Mouse (Mus musculus) liver, embryonic 15.5 days (tissue): ENCODE results near the gene Fgfr2. TPM values are rescaled to one million over a fixed set of nuclear protein-coding genes. Genes with fewer than 3 reads are reported as not detected.

ENCODE experiments used
- ATAC-seq: fragments of 200-750 bp; cut with Nextera tagmentation; 2 replicates; pipeline ENCODE4 v1.8.0; 2017; ENCODE audit warnings: moderate number of reproducible peaks, mild to moderate bottlenecking, moderate library complexity; ENCODE audit not compliant: insufficient read depth
- H3K27ac ChIP-seq: fragments of 300-500 bp; sonication (generic); replicated peaks from 2 replicates; pipeline ENCODE4 v1.5.1; 2015; ENCODE audit warnings: mild to moderate bottlenecking, inconsistent platforms
- H3K27me3 ChIP-seq: fragments of 300-500 bp; sonication (generic); 2 replicates; pipeline ENCODE4 v1.6.1; 2015; ENCODE audit warnings: mild to moderate bottlenecking, inconsistent platforms
- H3K36me3 ChIP-seq: fragments of 300-500 bp; sonication (generic); replicated peaks from 2 replicates; pipeline ENCODE4 v1.6.1; 2015; ENCODE audit warnings: moderate library complexity, mild to moderate bottlenecking, inconsistent platforms
- H3K4me1 ChIP-seq: fragments of 300-500 bp; sonication (generic); replicated peaks from 2 replicates; pipeline ENCODE4 v1.6.1; 2015; ENCODE audit warnings: inconsistent platforms
- H3K4me2 ChIP-seq: fragments of 300-500 bp; sonication (generic); 2 replicates; pipeline ENCODE4 v1.6.1; 2015; ENCODE audit warnings: moderate library complexity, mild to moderate bottlenecking, inconsistent platforms
- H3K4me3 ChIP-seq: fragments of 300-500 bp; sonication (generic); replicated peaks from 2 replicates; pipeline ENCODE4 v1.5.1; 2015; ENCODE audit warnings: mild to moderate bottlenecking, inconsistent platforms
- H3K9ac ChIP-seq: fragments of 300-500 bp; sonication (generic); 2 replicates; pipeline ENCODE4 v1.6.1; 2015; ENCODE audit warnings: moderate library complexity, mild to moderate bottlenecking, inconsistent platforms
- H3K9me3 ChIP-seq: fragments of 300-500 bp; sonication (generic); replicated peaks from 2 replicates; pipeline ENCODE4 v1.6.1; 2016; ENCODE audit warnings: inconsistent platforms
- WGBS: fragments of 180-500 bp; shearing (Covaris S2); methylation state at CpG from one replicate; pipeline ENCODE4 v1.1.7; 2015; ENCODE audit warnings: mixed read lengths; ENCODE audit not compliant: insufficient replicate concordance; 5-methylcytosine and 5-hydroxymethylcytosine counted together
- polyA plus RNA-seq: library from polyadenylated mRNA; unstranded; fragments of >200 nt; fragmentation: Nextera tagmentation; extraction: Ambion mirVana; gene quantifications from 2 replicates; pipeline ENCODE4 v1.2.1, GENCODE M21; 2015

Fgfr2 gene
- polyA plus RNA-seq, 1 experiment from 2014 or later, result 10.5 TPM

DNA sequence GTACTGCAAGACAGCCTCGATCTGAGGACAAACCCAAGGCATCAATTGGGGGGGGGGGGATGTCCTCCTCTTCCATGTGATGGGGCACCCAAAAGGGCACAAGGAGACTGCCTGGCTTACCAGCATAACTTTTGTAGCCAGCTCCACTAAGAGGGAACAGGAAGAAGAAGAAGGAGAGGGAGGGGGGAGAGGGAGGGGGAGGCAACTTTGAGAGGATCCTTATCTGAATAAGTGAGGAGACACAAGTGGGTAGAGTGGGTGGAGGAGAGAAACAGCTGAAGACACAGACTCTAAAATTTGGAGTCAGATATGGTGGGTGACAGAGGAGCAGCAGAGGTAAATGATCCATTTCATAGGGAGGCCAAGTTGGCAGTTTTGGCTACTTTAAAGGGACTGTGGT lies 2562.2 kb downstream of the Fgfr2 start:
- Histone ChIP-seq H3K9ac (no peak overlapping the region), H3K27me3 (no peaks in the 10 kb centered on the region), H3K27ac (no peak overlapping the region), H3K36me3 (no peaks in the 10 kb centered on the region), H3K4me3 (no peak overlapping the region), H3K9me3 (no peaks in the 10 kb centered on the region), H3K4me2 (no peak overlapping the region), H3K4me1 (peaks cover 7% of the 10 kb centered on the region; the same call in 1 of the 2 replicates)
- peak; percentile 34; the same call in 1 of the 2 replicates for ATAC-seq
- WGBS, result 41% methylated on average over 1 of the region's 1 CpGs

DNA sequence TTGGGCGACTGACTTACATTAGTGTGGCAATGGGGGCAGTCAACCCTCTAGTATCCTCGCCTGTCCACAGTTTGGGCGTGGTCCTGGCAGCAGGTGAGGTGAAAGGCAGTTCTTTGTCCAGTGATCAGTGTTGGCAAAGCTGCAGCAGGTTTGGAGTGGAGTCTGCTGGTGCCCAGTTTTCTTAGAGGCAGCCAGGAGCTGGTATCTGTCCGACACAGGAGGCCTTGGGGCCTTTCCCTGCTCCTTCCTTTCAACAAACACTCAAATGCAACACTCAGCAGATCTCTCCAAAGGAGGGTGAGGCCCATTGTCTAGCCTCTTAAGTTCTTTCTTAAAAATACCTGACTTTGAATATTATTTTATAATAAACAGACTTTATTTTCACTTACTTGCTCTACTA lies 2564.6 kb downstream of the Fgfr2 start:
- peaks cover 4% of the 10 kb centered on the region; the same call in 1 of the 2 replicates for H3K4me1 ChIP-seq
- no peak overlapping the region for H3K4me2 ChIP-seq
- H3K27me3 ChIP-seq, result peaks cover 11% of the 10 kb centered on the region
- ATAC-seq, result no peak
- 51% methylated on average over 4 of the region's 4 CpGs for WGBS
- no peak overlapping the region for H3K4me3 ChIP-seq
- no peaks in the 10 kb centered on the region for H3K36me3 ChIP-seq
- no peaks in the 10 kb centered on the region for H3K9me3 ChIP-seq
- H3K9ac ChIP-seq, result no peak overlapping the region
- no peak overlapping the region for H3K27ac ChIP-seq

DNA sequence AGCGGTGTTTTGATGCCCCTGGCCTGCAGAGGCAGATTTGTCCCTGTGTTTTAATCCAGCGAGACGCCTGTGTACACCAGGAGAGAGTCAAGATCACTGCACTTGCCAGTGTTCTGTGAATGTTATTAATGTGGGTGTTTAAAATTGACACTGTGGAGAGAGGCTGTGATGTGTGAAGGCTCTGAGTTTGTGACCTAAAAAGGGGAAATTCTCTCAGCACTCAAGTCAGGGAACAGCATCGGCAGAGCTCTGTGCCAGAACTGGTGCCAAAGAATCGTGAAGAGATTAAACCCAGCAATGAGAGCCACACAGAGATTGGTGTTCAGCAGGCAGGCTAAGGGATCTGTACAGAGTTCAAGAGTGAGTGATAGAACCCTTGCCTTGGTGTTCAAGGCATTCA lies 2567.6 kb downstream of the Fgfr2 start:
- H3K4me3 ChIP-seq, result no peak overlapping the region
- no peak overlapping the region for H3K27ac ChIP-seq
- peaks cover 22% of the 10 kb centered on the region for H3K27me3 ChIP-seq
- WGBS, result 68% methylated on average over 5 of the region's 5 CpGs
- H3K9me3 ChIP-seq, result no peaks in the 10 kb centered on the region
- ATAC-seq, result no peak
- H3K9ac ChIP-seq, result no peak overlapping the region
- no peak overlapping the region for H3K4me2 ChIP-seq
- no peaks in the 10 kb centered on the region; the same call in 1 of the 2 replicates for H3K4me1 ChIP-seq
- H3K36me3 ChIP-seq, result no peaks in the 10 kb centered on the region

DNA sequence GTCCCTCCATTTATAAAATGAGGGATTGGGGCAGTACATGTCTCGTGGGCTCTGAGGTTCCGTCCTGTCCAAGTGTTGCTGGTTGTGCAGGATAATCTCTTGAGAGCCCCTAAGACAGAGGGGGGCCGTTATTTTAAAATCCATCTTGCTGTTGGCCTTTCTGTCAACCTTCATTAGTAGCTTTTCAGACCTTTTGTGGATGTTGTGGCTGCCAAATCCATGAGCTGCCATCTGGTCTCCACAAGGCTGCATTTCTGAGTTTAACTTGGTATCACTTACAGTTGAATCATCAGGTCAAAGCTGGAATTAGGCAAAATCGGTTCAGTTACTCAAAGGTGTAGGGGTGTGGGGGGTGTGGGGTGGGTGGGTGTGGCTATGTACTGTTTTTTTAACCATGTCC lies 2569.8 kb downstream of the Fgfr2 start:
- H3K4me2 ChIP-seq, result no peak overlapping the region
- peaks cover 22% of the 10 kb centered on the region for H3K27me3 ChIP-seq
- H3K27ac ChIP-seq, result no peak overlapping the region
- H3K4me1 ChIP-seq, result no peaks in the 10 kb centered on the region
- 50% methylated on average over 4 of the region's 4 CpGs for WGBS
- H3K4me3 ChIP-seq, result no peak overlapping the region
- H3K36me3 ChIP-seq, result no peaks in the 10 kb centered on the region
- no peaks in the 10 kb centered on the region for H3K9me3 ChIP-seq
- ATAC-seq, result no peak
- no peak overlapping the region for H3K9ac ChIP-seq

DNA sequence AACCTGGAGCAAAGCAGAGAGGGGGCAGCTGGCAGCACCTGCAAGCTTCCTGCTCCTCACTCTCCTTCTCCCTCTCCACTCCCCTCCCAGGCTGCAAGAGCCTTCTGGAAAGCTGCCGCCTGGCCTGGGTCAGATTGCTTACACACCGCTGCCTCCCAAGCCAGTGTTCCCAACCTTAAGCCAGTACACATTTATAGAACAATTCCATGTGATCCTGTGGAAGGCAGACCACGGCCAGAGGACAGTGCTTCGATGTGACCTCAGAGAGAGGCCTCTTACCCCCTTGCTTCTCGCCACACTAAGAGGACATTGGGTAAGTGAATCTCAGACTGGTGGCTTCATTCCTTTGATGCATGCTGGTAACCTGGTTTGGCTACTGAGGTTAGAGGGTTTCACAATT lies 2570.4 kb downstream of the Fgfr2 start:
- 54% methylated on average over 5 of the region's 5 CpGs for WGBS
- no peak overlapping the region for H3K27ac ChIP-seq

DNA sequence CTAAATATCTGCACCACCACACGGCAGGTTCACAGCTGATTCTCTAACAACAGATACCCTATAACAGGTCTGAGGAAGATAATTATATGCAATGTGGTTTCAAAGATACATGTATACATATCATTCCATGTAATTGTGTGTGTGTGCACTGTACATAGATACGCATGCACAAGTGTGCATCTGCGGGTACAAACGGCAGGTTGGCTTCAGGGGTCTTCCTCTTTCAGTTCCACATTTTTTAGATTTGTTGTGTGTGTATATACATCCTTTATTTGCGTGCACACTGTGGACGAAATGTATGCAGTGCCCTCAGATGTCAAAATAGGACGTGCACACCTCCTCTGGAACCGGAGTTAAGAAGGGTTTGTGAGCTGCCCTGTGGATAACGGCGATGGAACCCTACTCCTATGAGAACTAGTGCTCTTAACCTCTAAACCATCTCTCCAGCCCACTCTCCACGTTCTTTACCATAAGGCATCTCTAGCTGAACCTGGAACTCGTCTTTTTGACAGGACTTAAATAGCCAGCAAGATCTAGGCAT lies 2575.4 kb downstream of the Fgfr2 start:
- peak overlapping the region; percentile 97 for H3K4me3 ChIP-seq
- ATAC-seq, result no peak
- H3K4me2 ChIP-seq, result peak overlapping the region; percentile 76
- H3K9me3 ChIP-seq, result no peaks in the 10 kb centered on the region
- WGBS, result 60% methylated on average over 12 of the region's 12 CpGs
- H3K4me1 ChIP-seq, result peaks cover 31% of the 10 kb centered on the region
- 0 out of 2 replicates have a peak, but pooled peaks cover 9% of the 10 kb centered on the region for H3K27me3 ChIP-seq
- no peak overlapping the region for H3K27ac ChIP-seq
- peaks cover 29% of the 10 kb centered on the region for H3K36me3 ChIP-seq
- no peak overlapping the region; the same call in 1 of the 2 replicates for H3K9ac ChIP-seq

More for the DNA sequence above, 2570.4 kb downstream of the Fgfr2 start:
- no peaks in the 10 kb centered on the region for H3K36me3 ChIP-seq
- no peaks in the 10 kb centered on the region for H3K9me3 ChIP-seq
- peaks cover 22% of the 10 kb centered on the region for H3K27me3 ChIP-seq
- no peak overlapping the region for H3K4me3 ChIP-seq
- H3K4me1 ChIP-seq, result peaks cover 2% of the 10 kb centered on the region
- no peak for ATAC-seq
- H3K9ac ChIP-seq, result no peak overlapping the region
- H3K4me2 ChIP-seq, result no peak overlapping the region

DNA sequence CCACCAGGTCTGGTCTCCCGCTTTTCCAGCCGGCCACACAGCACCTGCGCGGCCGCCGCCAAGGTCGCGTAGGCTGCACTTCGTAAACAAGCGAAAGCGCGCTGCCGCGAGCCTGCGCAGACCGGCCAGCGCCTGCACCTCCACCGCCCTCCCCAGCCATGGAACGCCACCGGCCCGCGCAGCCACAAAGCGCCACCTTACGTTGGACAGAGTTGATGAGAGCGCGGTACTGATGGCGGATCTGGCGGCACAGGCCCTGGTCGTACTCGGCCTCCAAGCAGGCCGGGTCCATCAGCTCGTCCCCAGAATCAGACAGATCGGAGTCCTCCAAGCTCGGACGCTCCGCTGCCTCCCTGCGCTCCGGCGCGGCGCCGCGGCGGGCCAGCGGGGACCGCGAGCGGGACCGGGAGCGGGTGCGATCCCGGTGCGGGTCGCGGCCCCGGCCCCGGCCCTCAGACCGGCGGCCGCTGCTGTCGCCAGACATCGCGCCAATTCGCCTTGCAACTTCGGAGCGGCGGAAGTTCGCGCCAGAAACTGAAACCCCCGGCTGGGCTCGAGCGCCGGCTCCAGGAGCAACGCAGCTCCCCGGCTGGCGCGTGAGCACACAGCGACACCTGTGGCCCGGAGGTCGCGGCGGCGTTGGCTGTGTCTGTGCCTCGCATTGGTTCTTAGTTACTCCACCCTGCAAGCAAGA lies 2576.2 kb downstream of the Fgfr2 start:
- Histone ChIP-seq H3K4me2 (peak overlapping the region; percentile 76), H3K9ac (peak overlapping the region; percentile 93), H3K4me3 (peak overlapping the region; percentile 97), H3K36me3 (peaks cover 37% of the 10 kb centered on the region), H3K9me3 (no peaks in the 10 kb centered on the region), H3K27me3 (0 out of 2 replicates have a peak, but pooled peaks cover under 1% of the 10 kb centered on the region), H3K27ac (peak overlapping the region; percentile 99), H3K4me1 (peaks cover 31% of the 10 kb centered on the region)
- under 1% methylated on average over 84 of the region's 84 CpGs for WGBS
- peak; percentile 96 for ATAC-seq

DNA sequence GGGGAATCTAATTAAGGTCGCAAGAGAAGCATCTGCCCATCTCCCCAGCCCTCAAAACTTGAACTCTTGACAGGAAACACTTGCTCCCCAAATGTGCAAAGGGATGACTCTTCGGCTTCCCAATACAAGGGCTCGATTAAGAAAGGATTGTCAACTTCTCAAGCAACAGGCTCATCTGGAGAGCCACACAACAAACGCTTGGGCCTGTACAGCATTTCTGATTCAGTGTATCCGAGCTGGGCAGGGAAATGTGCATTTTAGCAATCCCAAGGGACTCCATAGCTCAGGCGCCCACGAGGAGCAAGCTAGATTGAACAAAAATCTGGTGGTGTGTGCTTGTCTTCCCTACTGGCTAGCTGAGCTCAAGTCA lies 2576.7 kb downstream of the Fgfr2 start:
- Histone ChIP-seq H3K4me1 (peaks cover 31% of the 10 kb centered on the region), H3K9me3 (no peaks in the 10 kb centered on the region), H3K9ac (peak overlapping the region; percentile 93), H3K36me3 (peaks cover 42% of the 10 kb centered on the region), H3K27ac (peak overlapping the region; percentile 99), H3K4me3 (peak overlapping the region; percentile 97), H3K27me3 (no peaks in the 10 kb centered on the region), H3K4me2 (peak overlapping the region; percentile 76)
- peak; percentile 10 for ATAC-seq
- WGBS, result 2% methylated on average over 7 of the region's 7 CpGs

DNA sequence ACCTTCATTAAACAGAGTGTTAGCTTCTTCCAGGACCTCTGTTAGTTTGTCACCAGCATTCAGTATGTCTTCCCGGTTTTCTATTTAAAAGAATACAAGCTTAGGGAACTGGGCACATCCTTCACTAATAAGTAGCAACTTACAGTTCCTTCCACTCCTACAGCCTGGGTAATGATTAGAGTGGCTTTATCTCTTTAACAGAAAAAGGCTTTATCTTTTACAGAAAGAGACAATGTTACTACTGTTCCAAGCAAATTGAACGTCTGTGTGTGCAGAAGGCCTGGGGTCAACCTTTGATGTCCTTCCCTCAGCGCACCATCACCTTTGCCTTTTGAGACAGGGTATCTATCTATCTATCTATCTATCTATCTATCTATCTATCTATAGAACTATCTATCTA lies 2577.3 kb downstream of the Fgfr2 start:
- peak overlapping the region; percentile 93 for H3K9ac ChIP-seq
- H3K4me3 ChIP-seq, result peak overlapping the region; percentile 97
- peak overlapping the region; percentile 99 for H3K27ac ChIP-seq
- 27% methylated on average over 3 of the region's 3 CpGs for WGBS
- no peaks in the 10 kb centered on the region for H3K9me3 ChIP-seq
- H3K36me3 ChIP-seq, result peaks cover 46% of the 10 kb centered on the region
- no peaks in the 10 kb centered on the region for H3K27me3 ChIP-seq
- no peak for ATAC-seq
- peaks cover 31% of the 10 kb centered on the region for H3K4me1 ChIP-seq
- peak overlapping the region; percentile 76 for H3K4me2 ChIP-seq

DNA sequence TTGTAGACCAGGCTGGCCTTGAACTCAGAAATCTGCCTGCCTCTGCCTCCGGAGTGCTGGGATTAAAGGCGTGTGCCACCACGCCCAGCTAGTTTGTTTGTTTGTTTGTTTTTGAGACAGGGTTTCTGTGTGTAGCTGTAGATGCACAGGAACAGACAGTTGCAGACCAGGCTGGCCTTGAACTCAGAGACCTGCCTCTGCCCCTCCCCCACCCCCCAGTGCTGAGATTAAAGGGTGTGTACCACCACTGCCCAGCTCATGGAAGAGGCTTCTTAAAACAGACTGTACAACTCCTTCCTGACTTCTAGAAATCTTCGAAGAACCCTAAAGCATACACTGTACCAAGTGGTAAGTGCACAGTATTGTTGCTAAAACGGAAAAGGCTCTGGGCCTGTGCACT lies 2577.7 kb downstream of the Fgfr2 start:
- Histone ChIP-seq H3K27me3 (no peaks in the 10 kb centered on the region), H3K4me3 (peak overlapping the region; percentile 97), H3K4me1 (peaks cover 31% of the 10 kb centered on the region), H3K4me2 (peak overlapping the region; percentile 76), H3K9me3 (no peaks in the 10 kb centered on the region), H3K27ac (peak overlapping the region; percentile 99; the same call in 1 of the 2 replicates), H3K36me3 (peaks cover 50% of the 10 kb centered on the region), H3K9ac (peak overlapping the region; percentile 93; the same call in 1 of the 2 replicates)
- WGBS, result 70% methylated on average over 5 of the region's 5 CpGs
- ATAC-seq, result no peak

DNA sequence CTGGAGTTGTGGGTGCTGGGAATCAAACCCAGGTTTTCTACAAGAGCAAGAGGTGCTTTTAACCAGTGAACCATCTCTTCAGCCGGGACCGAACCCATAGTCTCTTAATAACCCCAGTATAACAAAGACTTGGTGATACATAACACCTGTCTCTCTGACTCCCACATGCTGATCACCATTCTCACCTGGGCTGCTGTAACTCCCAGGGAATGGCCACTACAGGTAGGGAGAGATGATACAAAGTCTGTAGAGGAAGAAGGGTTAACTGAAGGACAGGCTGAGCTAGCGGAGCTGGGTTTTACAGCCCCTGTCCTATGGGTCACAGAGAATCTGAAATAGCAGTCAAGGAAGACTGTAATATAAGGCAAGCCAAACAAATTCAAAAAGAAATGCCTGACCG lies 2580.0 kb downstream of the Fgfr2 start:
- WGBS, result 91% methylated on average over 4 of the region's 4 CpGs
- no peak for ATAC-seq
- peaks cover 72% of the 10 kb centered on the region for H3K36me3 ChIP-seq
- no peak overlapping the region for H3K4me2 ChIP-seq
- H3K4me1 ChIP-seq, result peaks cover 31% of the 10 kb centered on the region
- H3K9ac ChIP-seq, result no peak overlapping the region
- no peaks in the 10 kb centered on the region for H3K27me3 ChIP-seq
- H3K27ac ChIP-seq, result no peak overlapping the region
- H3K9me3 ChIP-seq, result no peaks in the 10 kb centered on the region
- H3K4me3 ChIP-seq, result no peak overlapping the region
